In genomic region chr5:64070081-64070673, GRCm38 (mm10) we compare ENCODE assay signal across 8 mouse cellular contexts. TPM values are rescaled to one million over a fixed set of nuclear protein-coding genes. Genes with fewer than 3 reads are reported as not detected.
A peak's percentile ranks its signal among the peaks of the same experiment; 100 is the strongest.
DNase-seq lines count a peak whose midpoint lies in the region; ATAC-seq and TF ChIP-seq lines count a peak whose summit lies in the region.

No protein-coding gene starts in this region.

- H3K27me3 ChIP-seq in liver, embryonic 12.5 days (replicated peaks): peaks cover 3% of the 10 kb centered on the region; the same call in 1 of the 2 replicates
- H3K27me3 ChIP-seq in forebrain, embryonic 12.5 days: no peaks in the 10 kb centered on the region
- H3K27me3 ChIP-seq in small intestine, adult 2 months (ENCODE audit: control insufficient read depth, insufficient read depth, low read length): no peaks in the 10 kb centered on the region

- TF ChIP-seq CTCF in small intestine, adult 2 months (IDR thresholded peaks at IDR 0.05; ENCODE audit: extremely low read depth, insufficient read length, insufficient replicate concordance, low read depth, low read length): peak; percentile 97; the same call in 1 of the 2 replicates

- H3K27ac ChIP-seq in liver, embryonic 12.5 days: no peak overlapping the region
- H3K27ac ChIP-seq in forebrain, embryonic 12.5 days: no peak overlapping the region
- no peak overlapping the region for H3K27ac ChIP-seq in small intestine, adult 2 months (ENCODE audit: insufficient read depth, low read depth, low read length)

- no peak overlapping the region for H3K9ac ChIP-seq in liver, embryonic 12.5 days
- no peak overlapping the region for H3K9ac ChIP-seq in forebrain, embryonic 12.5 days

- no peak for ATAC-seq in liver, embryonic 12.5 days
- peak; percentile 63; the same call in 1 of the 2 replicates for ATAC-seq in forebrain, embryonic 12.5 days (ENCODE audit: low FRiP score)
- peak; percentile 98 for ATAC-seq in megakaryocyte, adult 5-6 weeks (ENCODE audit: poor library complexity, severe bottlenecking)

- no peak overlapping the region for H3K4me2 ChIP-seq in liver, embryonic 12.5 days
- H3K4me2 ChIP-seq in forebrain, embryonic 12.5 days: no peak overlapping the region

- H3K4me1 ChIP-seq in liver, embryonic 12.5 days: 0 out of 2 replicates have a peak, but pooled peaks cover 4% of the 10 kb centered on the region
- no peaks in the 10 kb centered on the region for H3K4me1 ChIP-seq in forebrain, embryonic 12.5 days
- peaks cover 2% of the 10 kb centered on the region; the same call in 1 of the 2 replicates for H3K4me1 ChIP-seq in small intestine, adult 2 months (ENCODE audit: control insufficient read depth, insufficient read depth, insufficient read length, low read length)

- H3K36me3 ChIP-seq in liver, embryonic 12.5 days: no peaks in the 10 kb centered on the region
- H3K36me3 ChIP-seq in forebrain, embryonic 12.5 days (replicated peaks): no peaks in the 10 kb centered on the region
- H3K36me3 ChIP-seq in small intestine, adult 2 months (ENCODE audit: control insufficient read depth, insufficient read depth, low read length): no peaks in the 10 kb centered on the region

- H3K4me3 ChIP-seq in liver, embryonic 12.5 days: no peak overlapping the region
- H3K4me3 ChIP-seq in forebrain, embryonic 12.5 days (replicated peaks): no peak overlapping the region
- no peak overlapping the region for H3K4me3 ChIP-seq in small intestine, adult 2 months (ENCODE audit: low read depth, low read length)

- 28% methylated on average over 4 of the region's 4 CpGs for WGBS in liver, embryonic 12.5 days (ENCODE audit: insufficient replicate concordance)
- 35% methylated on average over 4 of the region's 4 CpGs for WGBS in forebrain, embryonic 12.5 days
- WGBS in small intestine, adult 2 months: 30% methylated on average over 4 of the region's 4 CpGs

- H3K9me3 ChIP-seq in liver, embryonic 12.5 days (replicated peaks): no peaks in the 10 kb centered on the region
- no peaks in the 10 kb centered on the region for H3K9me3 ChIP-seq in forebrain, embryonic 12.5 days

- intact Hi-C loops in heart, postnatal 36 days (cut with DNase I): loop anchor here (1.0 to 5.0 kb wide), 3 partner anchors 164 to 258 kb away; partner anchors contain the start of gene 0610040J01Rik

- DNase-seq in liver: peak; percentile 49
- peak; percentile 17 for DNase-seq in c-Kit-positive CD71-positive TER-119-positive erythroid progenitor cells, embryonic 14.5 days (ENCODE audit: low spot score)
- DNase-seq in heart, postnatal 36 days: peak; percentile 59 to 68
- DNase-seq in layer of hippocampus, adult 9-11 months: peak; percentile 43

- no peak for TF ChIP-seq POLR2A in small intestine, adult 2 months (IDR thresholded peaks at IDR 0.05; ENCODE audit: low read depth, low read length)

RNA-seq across cellular contexts. Expression of gene Pgm2, which starts 22.6 kb away (rescaled TPM):
- polyA plus RNA-seq in liver, embryonic 12.5 days (2016; fragmentation: Nextera tagmentation; extraction: Ambion mirVana): 32.3 and 34.3 TPM in 2 replicates
- 30.7 and 31.5 TPM in 2 replicates for polyA plus RNA-seq in forebrain, embryonic 12.5 days (2016; fragmentation: Nextera tagmentation; extraction: Ambion mirVana)
- 1 to 10 TPM; 5.7 to 8.5 TPM for total RNA-seq in heart, postnatal 36 days (2021)
- 42.4 and 53.4 TPM in 2 replicates for total RNA-seq in megakaryocyte, adult 5-6 weeks (2015)
- 40.5 and 41.3 TPM in 2 replicates for total RNA-seq in megakaryocyte, adult 5-6 weeks (2017)
- polyA plus RNA-seq in small intestine, adult 2 months (2012; rRNA removed): 26.9 and 82.8 TPM in 2 replicates
